ENCODE assay signal across 12 mouse cellular contexts in the genomic region with DNA sequence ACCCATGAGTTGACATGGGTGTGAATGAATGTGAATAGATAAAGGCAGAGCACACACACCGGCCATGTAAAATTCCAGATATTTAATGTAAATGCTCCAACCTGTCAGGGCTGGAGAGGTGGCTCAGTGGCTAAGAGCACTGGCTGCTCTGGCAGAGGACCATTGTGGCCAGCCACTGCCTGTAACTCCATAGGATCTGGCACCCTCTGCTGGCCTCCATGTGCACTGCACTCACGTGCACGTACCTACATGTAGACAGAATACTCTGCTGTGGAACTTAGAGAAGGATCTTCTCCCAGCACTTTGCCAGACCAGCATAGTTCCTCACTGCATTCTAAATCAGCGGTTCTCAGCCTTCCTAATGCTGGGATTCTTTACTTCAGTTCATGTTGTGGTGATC.
DNase-seq lines count a peak whose midpoint lies in the region; ATAC-seq and TF ChIP-seq lines count a peak whose summit lies in the region.
"Had no signal": no experiment of that assay in that cellular context is flagged by ENCODE, and none has a peak within 500 bp of the region (broad histone marks: within the 10 kb centered on the region; RNA-seq: fewer than 3 reads in every experiment).

No protein-coding gene starts in this region.

- no peak for TF ChIP-seq EP300 in ES-Bruce4 (IDR thresholded peaks at IDR 0.05; ENCODE audit: insufficient read depth, low read depth, low read length)

- peak; percentile 32; the same call in 1 of the 2 replicates for TF ChIP-seq CTCF in forebrain, postnatal 0 days (IDR thresholded peaks at IDR 0.05; ENCODE audit: low read depth)
- TF ChIP-seq CTCF in liver, adult 2 months (IDR thresholded peaks at IDR 0.05; ENCODE audit: low read depth, low read length): peak; percentile 64
- TF ChIP-seq CTCF in ES-Bruce4 (IDR thresholded peaks at IDR 0.05; ENCODE audit: low read depth, low read length): peak; percentile 73

- WGBS in forebrain, postnatal 0 days: 91% methylated on average over 4 of the region's 4 CpGs
- WGBS in forebrain, embryonic 16.5 days: 91% methylated on average over 4 of the region's 4 CpGs
- WGBS in liver, adult 2 months: 96% methylated on average over 4 of the region's 4 CpGs
- WGBS in liver, embryonic 12.5 days (ENCODE audit: insufficient replicate concordance): 79% methylated on average over 4 of the region's 4 CpGs

- H3K27me3 ChIP-seq in forebrain, postnatal 0 days (ENCODE audit: insufficient read depth, low read length): no peaks in the 10 kb centered on the region
- H3K27me3 ChIP-seq in forebrain, embryonic 16.5 days (replicated peaks; ENCODE audit: control insufficient read depth, insufficient read depth, low read length): no peaks in the 10 kb centered on the region
- H3K27me3 ChIP-seq in liver, adult 2 months (ENCODE audit: control insufficient read depth, insufficient read depth, low read length): no peaks in the 10 kb centered on the region
- no peaks in the 10 kb centered on the region for H3K27me3 ChIP-seq in liver, embryonic 12.5 days (replicated peaks)
- no peaks in the 10 kb centered on the region for H3K27me3 ChIP-seq in ES-Bruce4 (ENCODE audit: control insufficient read depth, insufficient read depth, low read length, poor library complexity, severe bottlenecking)
- H3K27me3 ChIP-seq: liver, embryonic 13.5 days had no signal

- no peaks in the 10 kb centered on the region for H3K4me1 ChIP-seq in forebrain, postnatal 0 days (ENCODE audit: insufficient read depth)
- no peaks in the 10 kb centered on the region for H3K4me1 ChIP-seq in forebrain, embryonic 16.5 days (replicated peaks; ENCODE audit: control insufficient read depth, insufficient read depth, low read length)
- H3K4me1 ChIP-seq in liver, adult 2 months (ENCODE audit: control insufficient read depth, insufficient read depth, low read length): no peaks in the 10 kb centered on the region
- no peaks in the 10 kb centered on the region for H3K4me1 ChIP-seq in liver, embryonic 12.5 days
- peaks cover 3% of the 10 kb centered on the region for H3K4me1 ChIP-seq in ES-Bruce4 (ENCODE audit: control insufficient read depth, insufficient read depth, low read length)
- H3K4me1 ChIP-seq: liver, embryonic 13.5 days had no signal

- no peak overlapping the region for H3K4me2 ChIP-seq in forebrain, postnatal 0 days (ENCODE audit: low read depth)
- H3K4me2 ChIP-seq in forebrain, embryonic 16.5 days (ENCODE audit: low read length): no peak overlapping the region
- H3K4me2 ChIP-seq in liver, embryonic 12.5 days: no peak overlapping the region
- H3K4me2 ChIP-seq: liver, embryonic 13.5 days had no signal

- no peak overlapping the region for H3K4me3 ChIP-seq in forebrain, postnatal 0 days (ENCODE audit: low read depth, low read length)
- H3K4me3 ChIP-seq in forebrain, embryonic 16.5 days (replicated peaks; ENCODE audit: low read length): no peak overlapping the region
- no peak overlapping the region for H3K4me3 ChIP-seq in liver, adult 2 months (ENCODE audit: insufficient read depth, low read depth, low read length)
- H3K4me3 ChIP-seq in liver, embryonic 12.5 days: no peak overlapping the region
- H3K4me3 ChIP-seq in ES-Bruce4 (ENCODE audit: low read depth, low read length): no peak overlapping the region
- H3K4me3 ChIP-seq: liver, embryonic 13.5 days had no signal

- no peak overlapping the region for H3K27ac ChIP-seq in forebrain, postnatal 0 days (ENCODE audit: low read depth, low read length)
- no peak overlapping the region for H3K27ac ChIP-seq in forebrain, embryonic 16.5 days (ENCODE audit: low read length)
- no peak overlapping the region for H3K27ac ChIP-seq in liver, adult 2 months (replicated peaks; ENCODE audit: insufficient read depth, low read depth, low read length)
- H3K27ac ChIP-seq in liver, embryonic 12.5 days: no peak overlapping the region
- no peak overlapping the region for H3K27ac ChIP-seq in ES-Bruce4 (ENCODE audit: insufficient read depth, low read length)
- H3K27ac ChIP-seq: liver, embryonic 13.5 days had no signal

- no peaks in the 10 kb centered on the region for H3K9me3 ChIP-seq in forebrain, postnatal 0 days (ENCODE audit: low read length)
- no peaks in the 10 kb centered on the region for H3K9me3 ChIP-seq in forebrain, embryonic 16.5 days (ENCODE audit: control insufficient read depth, low read length)
- H3K9me3 ChIP-seq in liver, embryonic 12.5 days (replicated peaks): peaks cover 20% of the 10 kb centered on the region; the same call in 1 of the 2 replicates
- H3K9me3 ChIP-seq in ES-Bruce4 (replicated peaks; ENCODE audit: control insufficient read depth, insufficient read depth, low read length, poor library complexity, severe bottlenecking): peaks cover 5% of the 10 kb centered on the region

- DNase-seq in forebrain, postnatal 0 days: no peak
- DNase-seq in liver, adult 2 months (ENCODE audit: extremely low read depth, low read depth, low spot score): no peak
- DNase-seq in lung, postnatal 36 days: peak; percentile 16
- DNase-seq in right cerebral cortex, postnatal 25 days: no peak
- no peak for DNase-seq in spleen, postnatal 4 days (ENCODE audit: low spot score in 2 of 2)
- DNase-seq: layer of hippocampus, adult 9-11 months; liver, embryonic 13.5 days; retina, postnatal 1 day had no signal

- H3K36me3 ChIP-seq in forebrain, postnatal 0 days (ENCODE audit: insufficient read depth): no peaks in the 10 kb centered on the region
- H3K36me3 ChIP-seq in forebrain, embryonic 16.5 days (ENCODE audit: control insufficient read depth, insufficient read depth): no peaks in the 10 kb centered on the region
- H3K36me3 ChIP-seq in liver, adult 2 months (ENCODE audit: control insufficient read depth, insufficient read depth, low read length): no peaks in the 10 kb centered on the region
- H3K36me3 ChIP-seq in liver, embryonic 12.5 days: no peaks in the 10 kb centered on the region
- H3K36me3 ChIP-seq in ES-Bruce4 (ENCODE audit: control insufficient read depth, insufficient read depth, low read length, poor library complexity, severe bottlenecking): no peaks in the 10 kb centered on the region; the same call in 1 of the 2 replicates
- H3K36me3 ChIP-seq: G1E had no signal

- H3K79me2 ChIP-seq in liver, adult 2 months (ENCODE audit: control insufficient read depth, insufficient read depth, low read length): no peaks in the 10 kb centered on the region

- H3K9ac ChIP-seq in forebrain, postnatal 0 days: no peak overlapping the region
- H3K9ac ChIP-seq in forebrain, embryonic 16.5 days (replicated peaks; ENCODE audit: low read depth, low read length): no peak overlapping the region
- no peak overlapping the region for H3K9ac ChIP-seq in liver, adult 2 months (ENCODE audit: low read depth, low read length)
- no peak overlapping the region for H3K9ac ChIP-seq in liver, embryonic 12.5 days
- H3K9ac ChIP-seq in ES-Bruce4 (ENCODE audit: low read depth, poor library complexity, severe bottlenecking): no peak overlapping the region
- H3K9ac ChIP-seq: liver, embryonic 13.5 days had no signal

- no peak for TF ChIP-seq POLR2A in liver, adult 2 months (IDR thresholded peaks at IDR 0.05; ENCODE audit: extremely low read depth, insufficient read depth, low read length)
- no peak for TF ChIP-seq POLR2A in ES-Bruce4 (IDR thresholded peaks at IDR 0.05; ENCODE audit: insufficient read depth, low read length)

- ATAC-seq in forebrain, postnatal 0 days: no peak
- no peak for ATAC-seq in forebrain, embryonic 16.5 days
- no peak for ATAC-seq in liver, embryonic 12.5 days
